13 mouse cellular contexts compared by ENCODE assay signal in the genomic region with DNA sequence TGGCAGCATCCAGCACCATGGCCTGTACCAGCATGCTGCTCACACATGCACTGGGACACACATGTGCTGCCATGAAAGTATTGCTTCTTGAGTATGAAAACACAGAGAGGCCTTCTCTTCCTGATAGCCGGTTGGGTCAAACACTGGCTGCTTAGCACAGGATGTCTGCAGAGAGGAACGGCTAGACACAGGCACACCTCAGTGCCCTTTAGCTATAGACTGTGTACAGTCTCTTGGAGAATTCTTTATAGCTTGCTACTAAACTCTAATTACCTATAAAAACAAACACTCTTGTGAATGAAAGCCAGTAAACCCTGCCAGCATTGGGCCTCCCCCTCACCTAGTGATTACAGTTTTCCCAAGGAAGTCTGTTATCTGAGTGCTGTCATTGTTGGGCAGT.
"Had no signal": no experiment of that assay in that cellular context is flagged by ENCODE, and none has a peak within 500 bp of the region (broad histone marks: within the 10 kb centered on the region; RNA-seq: fewer than 3 reads in every experiment).

No protein-coding gene starts in this region.

- H3K36me3 ChIP-seq: liver, embryonic 13.5 days; lung, embryonic 15.5 days; midbrain, embryonic 12.5 days had no signal

- H3K27ac ChIP-seq: liver, embryonic 13.5 days; lung, embryonic 15.5 days; macrophage; midbrain, embryonic 12.5 days; stomach, postnatal 0 days had no signal

- H3K4me3 ChIP-seq: liver, embryonic 13.5 days; lung, embryonic 15.5 days; megakaryocyte, embryonic 14.5 days; midbrain, embryonic 12.5 days had no signal

- H3K27me3 ChIP-seq: liver, embryonic 13.5 days; lung, embryonic 15.5 days; midbrain, embryonic 12.5 days had no signal

- H3K9me3 ChIP-seq: liver, embryonic 13.5 days; lung, embryonic 15.5 days; midbrain, embryonic 12.5 days had no signal

- DNase-seq: kidney, adult 2 months; kidney, postnatal 10 days; liver; liver, embryonic 13.5 days; liver, postnatal 0 days; lung, postnatal 14 days; thymus, adult 2 months; thymus, postnatal 25 days had no signal
